Mouse (Mus musculus): Measurements from ENCODE around the gene Lage3.
"Not testable (repeated sequence)": the region's sequence is repeated elsewhere in the genome, so short reads cannot be mapped to it uniquely, and the experiment has no call there.

The Lage3 gene

GRCm38 (mm10) chrX:74353467-74353770 is at the start of gene Lage3:
Lage3 (minus strand) TSS chrX:74353618.
- peak; percentile 85 to 90 for DNase-seq (ENCODE audit: inconsistent age in 2 of 2, low spot score in 1 of 2)

DNA sequence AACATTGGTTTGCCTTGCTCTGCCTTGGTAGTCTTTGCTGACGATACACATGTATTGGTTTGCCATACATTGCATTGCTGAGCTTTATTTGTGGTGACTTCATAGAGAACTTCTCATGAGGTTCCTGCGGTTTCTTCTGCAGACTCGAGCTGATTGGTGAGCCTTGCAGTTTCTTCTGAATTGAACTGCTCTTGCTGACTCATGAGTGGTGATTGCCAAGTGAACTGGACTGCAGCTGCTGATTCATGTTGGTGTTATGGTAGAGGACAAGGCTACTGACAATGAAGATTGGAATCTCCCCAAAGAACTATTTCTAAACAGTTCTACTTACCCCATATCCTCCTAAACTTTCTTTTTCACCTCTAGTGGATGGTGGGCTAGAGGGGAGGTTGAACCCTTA is 46.7 kb upstream of the Lage3 start:
- peak; percentile 46 to 53 for DNase-seq (ENCODE audit: inconsistent age in 2 of 2, low spot score in 1 of 2)

- peak; percentile 89 to 91 for DNase-seq (ENCODE audit: inconsistent age in 2 of 2, low spot score in 1 of 2)
Measured at GRCm38 (mm10) chrX:74392535-74393443, 39.4 kb upstream of the Lage3 start, which contains the start of the genes Fam3a and Ikbkg. Fam3a (minus strand) TSS chrX:74393272. Ikbkg (plus strand) TSS chrX:74393290.

GRCm38 (mm10) chrX:74388153-74388552 is 34.7 kb upstream of the Lage3 start:
- no peak for DNase-seq (ENCODE audit: inconsistent age in 2 of 2, low spot score in 1 of 2)

GRCm38 (mm10) chrX:74384451-74384850 is 31.0 kb upstream of the Lage3 start:
- no peak for DNase-seq (ENCODE audit: inconsistent age in 2 of 2, low spot score in 1 of 2)

- peak; percentile 93 to 95 for DNase-seq (ENCODE audit: inconsistent age in 2 of 2, low spot score in 1 of 2)
Measured at GRCm38 (mm10) chrX:74372888-74373549, 19.6 kb upstream of the Lage3 start, which contains the start of the genes Ubl4a and Slc10a3. Ubl4a (minus strand) TSS chrX:74373218. Slc10a3 (minus strand) TSS chrX:74373349.

DNA sequence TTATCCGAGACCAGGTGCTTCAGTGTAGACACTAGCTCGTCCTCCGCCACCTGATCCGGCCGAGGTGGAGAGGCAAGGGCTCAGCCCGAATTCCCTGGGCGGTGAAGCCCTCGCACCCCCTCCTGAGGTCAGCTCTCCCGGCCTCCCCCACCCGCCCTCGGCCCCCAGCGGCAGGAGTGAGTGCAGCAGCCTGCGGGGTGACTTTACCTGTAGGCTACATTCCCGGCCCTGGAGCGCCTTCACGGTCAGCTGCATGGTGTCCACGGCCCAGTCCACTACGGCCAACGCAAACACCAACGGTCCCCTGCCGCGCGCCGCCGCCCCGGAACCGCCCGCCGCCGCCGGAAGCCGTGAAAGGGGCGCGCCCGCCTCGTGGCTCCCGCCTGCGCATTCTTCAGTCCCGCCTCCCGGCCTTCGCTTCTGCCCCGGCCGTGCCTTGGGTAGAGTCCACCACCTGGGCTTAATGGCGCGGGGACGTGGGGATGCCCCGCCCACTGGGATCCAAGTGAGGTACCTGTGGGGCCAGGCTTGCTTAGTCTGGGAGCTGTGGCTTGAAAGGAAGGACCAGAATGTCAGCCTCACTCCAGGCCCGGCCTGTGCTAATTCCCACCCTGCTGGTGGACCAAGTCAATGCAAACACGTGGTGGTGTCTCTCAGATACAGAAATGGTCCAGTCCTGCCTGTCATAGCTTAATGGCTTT is 14.9 kb upstream of the Lage3 start:
- peak; percentile 84 to 89 for DNase-seq (ENCODE audit: inconsistent age in 2 of 2, low spot score in 1 of 2)

DNA sequence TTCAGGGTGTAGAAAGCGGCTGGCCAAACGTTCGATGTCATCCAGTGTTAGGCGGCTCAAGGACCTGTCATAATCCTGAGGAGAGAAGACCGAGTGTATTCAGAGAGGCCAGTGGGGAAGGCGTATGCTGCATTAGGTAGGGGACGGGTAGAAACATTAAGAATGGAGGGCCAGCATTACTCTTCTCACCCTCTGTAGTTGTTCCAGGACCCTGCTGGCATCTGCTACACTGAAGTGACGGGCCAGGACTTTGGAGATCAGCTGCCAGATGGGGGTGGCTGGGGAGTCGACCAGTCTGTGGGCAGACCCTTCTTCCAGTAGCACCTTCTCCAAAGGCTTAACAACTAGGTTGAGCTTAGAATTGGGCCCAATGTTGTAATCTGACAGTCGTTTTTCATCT is 14.1 kb upstream of the Lage3 start:
- DNase-seq (ENCODE audit: inconsistent age in 2 of 2, low spot score in 1 of 2): peak in 1 of 2 experiments; percentile 29

DNA sequence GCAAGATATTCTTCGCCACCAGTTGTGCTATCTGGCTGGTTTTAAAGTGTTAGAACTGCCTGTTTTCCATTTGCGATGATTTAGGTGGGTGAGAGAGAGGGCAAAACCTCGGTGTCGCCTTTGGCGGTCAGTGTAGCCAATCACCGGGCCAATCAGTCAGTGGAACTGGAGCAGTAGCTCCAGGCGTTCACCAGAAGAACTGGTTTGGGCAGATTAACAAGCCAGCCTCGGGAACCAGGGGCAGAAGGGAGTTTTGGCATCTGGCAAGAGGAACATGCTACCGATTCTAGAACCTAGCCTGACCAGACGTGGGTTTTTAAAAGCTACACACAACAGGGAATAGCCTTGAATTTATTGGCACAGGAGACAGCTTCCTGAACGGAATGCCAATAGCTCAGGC is 5.8 kb upstream of the Lage3 start:
- DNase-seq (ENCODE audit: inconsistent age in 2 of 2, low spot score in 1 of 2): no peak

DNA sequence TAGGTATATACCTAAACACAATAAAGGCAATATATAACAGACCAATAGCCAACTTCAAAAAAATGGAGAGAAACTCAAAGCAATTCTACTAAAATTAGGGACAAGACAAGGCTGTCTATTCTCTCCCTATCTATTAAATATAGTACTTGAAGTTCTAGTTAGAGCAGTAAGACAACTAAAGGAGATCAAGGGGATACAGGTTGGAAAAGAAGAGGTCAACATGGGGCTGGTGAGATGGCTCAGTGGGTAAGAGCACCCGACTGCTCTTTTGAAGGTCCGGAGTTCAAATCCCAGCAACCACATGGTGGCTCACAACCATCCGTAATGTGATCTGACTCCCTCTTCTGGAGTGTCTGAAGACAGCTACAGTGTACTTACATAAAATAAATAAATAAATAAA is 3.7 kb upstream of the Lage3 start:
- DNase-seq (ENCODE audit: inconsistent age in 2 of 2, low spot score in 1 of 2): not testable (repeated sequence)

DNA sequence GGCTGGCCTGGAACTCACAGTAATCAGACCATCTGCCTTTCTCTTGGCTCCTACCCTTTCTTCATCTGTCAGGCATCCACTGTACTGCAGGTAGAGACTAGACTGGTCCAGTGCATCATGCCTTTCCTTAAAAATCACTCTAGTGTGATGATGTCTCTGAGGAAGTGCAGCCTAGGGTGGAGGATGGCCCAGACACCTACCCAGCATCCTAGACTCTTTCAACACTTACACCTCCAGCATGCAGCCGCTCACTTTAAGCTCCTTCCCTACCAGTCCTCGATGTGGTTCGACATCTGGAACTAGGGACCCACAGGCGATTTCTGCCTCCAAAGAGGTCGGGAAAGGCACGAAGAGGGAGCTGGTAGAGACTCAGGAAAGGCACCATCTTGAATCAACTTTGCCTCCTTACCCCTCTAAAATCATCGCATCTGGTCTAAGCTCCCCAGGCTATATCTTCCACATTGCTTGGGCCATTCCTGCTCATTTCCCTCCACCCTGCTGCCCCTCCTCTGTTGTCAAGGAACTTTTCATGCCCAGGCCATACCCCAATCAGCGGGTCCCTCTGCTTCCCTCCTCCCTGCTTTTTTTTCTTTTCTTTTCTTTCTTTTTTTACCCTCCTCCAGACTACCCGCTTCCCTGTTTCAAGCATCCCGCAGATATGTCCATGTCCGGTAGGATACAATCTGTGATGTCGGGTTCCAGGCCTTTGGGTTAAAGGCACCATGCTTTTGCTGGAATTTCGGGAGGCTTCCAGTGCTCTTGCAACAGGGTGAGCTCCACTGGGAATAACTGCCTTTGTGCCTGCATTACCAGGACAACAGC is 562 bp downstream of the Lage3 start:
- DNase-seq (ENCODE audit: inconsistent age in 2 of 2, low spot score in 1 of 2): no peak

DNA sequence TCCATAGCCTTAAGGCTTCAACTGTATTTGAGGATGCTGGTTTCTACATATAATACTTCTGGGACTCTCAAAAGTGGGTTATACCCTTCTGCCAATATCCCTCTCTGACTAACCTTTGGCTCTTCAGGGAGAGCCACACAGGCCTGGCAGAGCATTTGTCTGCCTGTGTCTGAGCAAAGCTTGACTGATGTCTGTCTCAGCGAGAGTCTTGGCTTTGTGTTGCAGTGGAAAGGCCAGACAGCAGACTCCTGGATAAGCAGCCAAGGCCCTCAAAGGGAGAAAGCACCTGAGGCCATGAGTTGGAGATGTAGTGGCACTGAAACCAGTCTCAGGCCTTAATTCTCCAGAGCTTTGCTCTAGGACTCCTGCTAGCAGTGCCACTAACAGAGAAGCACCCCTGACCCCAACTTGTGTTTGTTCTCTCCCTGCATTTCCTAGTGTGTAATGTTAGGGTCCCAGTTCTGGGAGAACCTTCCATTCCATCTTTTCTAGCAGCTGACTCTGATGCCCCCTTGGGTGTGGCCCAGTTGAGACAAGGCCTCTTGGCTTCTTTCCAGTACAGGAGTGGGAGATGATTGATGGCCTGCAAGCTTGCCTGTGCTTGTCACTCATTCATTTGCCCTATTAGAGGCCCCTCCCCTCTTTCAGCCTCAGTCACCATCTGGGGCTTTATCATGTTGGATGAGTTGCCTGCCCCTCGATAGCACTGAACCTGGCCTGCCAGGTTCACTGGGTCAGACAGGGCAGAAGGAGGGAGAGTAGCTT is 23.1 kb downstream of the Lage3 start:
- no peak for DNase-seq (ENCODE audit: inconsistent age in 2 of 2, low spot score in 1 of 2)

DNA sequence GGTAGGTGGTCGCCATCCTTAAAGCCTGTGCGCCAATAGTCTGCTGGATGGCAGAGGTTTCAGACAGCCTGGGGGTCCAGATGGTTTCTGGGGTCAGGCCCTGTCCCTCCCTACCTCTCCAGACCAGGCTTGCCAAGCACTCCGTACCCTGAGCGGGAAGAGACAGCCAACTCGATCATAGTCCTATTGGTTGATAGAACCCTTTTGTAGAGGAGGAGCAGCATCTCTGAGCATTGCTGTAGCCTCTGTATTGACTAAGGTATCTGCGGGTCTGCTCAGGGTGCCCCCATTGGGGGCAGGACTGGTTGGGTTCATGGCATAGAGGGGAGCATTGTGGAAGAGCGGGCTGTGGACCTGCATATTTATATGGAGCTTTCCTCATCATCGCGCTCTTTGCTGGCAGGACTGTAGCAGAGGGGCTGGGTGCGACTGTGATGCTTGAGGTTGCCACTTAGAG is 24.2 kb downstream of the Lage3 start:
- peak in 1 of 2 experiments; percentile 44 for DNase-seq (ENCODE audit: inconsistent age in 2 of 2, low spot score in 1 of 2)

DNA sequence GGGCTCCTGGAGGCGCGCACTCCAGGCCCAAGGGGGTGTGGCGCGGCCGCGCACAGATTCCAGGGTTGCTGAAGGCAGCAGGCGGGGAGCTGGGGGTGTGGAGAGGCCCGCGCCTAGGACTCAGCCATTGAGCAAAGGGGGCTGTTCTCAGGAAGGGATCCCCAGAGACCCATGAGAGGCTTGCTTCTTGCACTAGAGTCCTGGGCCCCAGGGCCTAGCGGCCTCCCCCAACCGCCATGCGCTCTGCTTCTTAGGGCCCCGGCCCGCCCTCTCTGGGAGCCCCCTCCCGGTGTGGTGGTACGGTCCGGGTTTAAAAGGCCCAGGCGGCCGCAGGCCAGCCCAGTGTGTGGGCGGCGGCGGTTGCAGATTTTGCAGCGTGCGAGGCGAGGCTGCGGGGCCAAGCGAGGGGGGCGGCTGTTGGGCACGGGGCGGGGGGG is 24.7 kb downstream of the Lage3 start, which contains the start of gene Plxna3:
Plxna3 (plus strand) TSS at position 342 of the 437 bp plus-strand sequence.
- peak; percentile 79 to 92 for DNase-seq (ENCODE audit: inconsistent age in 2 of 2, low spot score in 1 of 2)

- DNase-seq (ENCODE audit: inconsistent age in 2 of 2, low spot score in 1 of 2): peak; percentile 92 to 93
Measured at GRCm38 (mm10) chrX:74312540-74313464, 40.6 kb downstream of the Lage3 start, which contains the start of gene Fam50a. Fam50a (plus strand) TSS chrX:74313033.

DNA sequence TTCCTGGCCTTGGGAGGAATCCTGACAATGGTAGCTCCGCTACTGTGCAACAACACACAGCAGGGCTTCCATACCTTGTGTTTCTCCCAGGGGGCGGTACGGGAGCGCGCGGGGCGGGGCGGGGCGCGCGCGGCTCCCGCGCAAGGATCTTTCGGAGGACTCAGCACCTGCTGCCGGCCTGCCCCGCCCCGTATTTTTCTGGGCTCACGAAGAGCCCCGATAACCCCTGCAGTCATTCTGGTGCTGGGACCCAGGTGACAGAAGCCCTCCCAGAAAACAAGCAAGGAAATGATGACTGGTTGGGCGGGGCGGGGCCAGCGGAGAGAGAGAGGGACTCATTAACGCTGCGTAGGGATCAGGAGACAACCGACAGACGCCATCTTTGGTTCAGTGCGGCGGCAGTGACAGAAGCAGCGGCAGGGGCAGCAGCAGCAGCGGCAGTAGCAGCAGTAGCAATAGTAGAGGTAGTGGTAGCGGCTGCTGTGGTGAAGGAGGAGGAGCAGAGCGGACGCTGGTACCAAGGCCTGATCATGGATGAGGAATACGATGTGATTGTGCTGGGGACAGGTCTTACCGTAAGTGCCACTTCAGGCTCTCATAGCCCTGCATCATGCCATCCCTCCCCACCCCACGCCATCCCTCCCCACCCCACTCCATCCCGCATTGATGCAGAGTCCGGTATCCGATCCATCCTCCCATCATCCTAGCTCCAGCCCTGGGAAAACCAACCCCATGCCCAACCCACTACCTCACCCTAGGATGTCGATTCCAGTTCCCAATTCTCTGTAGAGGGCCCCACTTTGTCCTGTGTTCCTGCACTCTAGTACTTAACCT is 48.3 kb downstream of the Lage3 start, which contains the start of gene Gdi1:
Gdi1 (plus strand) TSS at position 132 of the 834 bp plus-strand sequence.
- DNase-seq (ENCODE audit: inconsistent age in 2 of 2, low spot score in 1 of 2): peak; percentile 77 to 93
